Mouse (Mus musculus): Measurements from ENCODE around the gene Ppp4r2. TPM values are rescaled to one million over a fixed set of nuclear protein-coding genes. Genes with fewer than 3 reads are reported as not detected.

Gene Ppp4r2
- polyA plus RNA-seq, 1 experiment from 2014 or later: 40.3 TPM

GRCm38 (mm10) chr6:100868863-100869262, 35.4 kb downstream of the Ppp4r2 start:
- ATAC-seq (replicated peaks; ENCODE audit: low FRiP score) (no peak), DNase-seq (ENCODE audit: low spot score) (no peak)
- 39% methylated on average over 5 of the region's 5 CpGs for WGBS
- H3K4me2 ChIP-seq (ENCODE audit: low read depth, low read length, severe bottlenecking): no peak overlapping the region
- no peaks in the 10 kb centered on the region for H3K4me1 ChIP-seq (replicated peaks; ENCODE audit: control insufficient read depth, insufficient read depth, low read length)
- no peaks in the 10 kb centered on the region for H3K9me3 ChIP-seq (ENCODE audit: control insufficient read depth, low read length)
- no peaks in the 10 kb centered on the region for H3K27me3 ChIP-seq (ENCODE audit: control insufficient read depth, insufficient read depth, low read length)
- no peak overlapping the region for H3K9ac ChIP-seq (ENCODE audit: low read length)
- no peak overlapping the region for H3K4me3 ChIP-seq (ENCODE audit: low read depth, low read length)
- H3K36me3 ChIP-seq (ENCODE audit: control insufficient read depth, insufficient read depth, low read length): no peaks in the 10 kb centered on the region; the same call in 1 of the 2 replicates
- H3K27ac ChIP-seq (ENCODE audit: low read depth, low read length): no peak overlapping the region

DNA sequence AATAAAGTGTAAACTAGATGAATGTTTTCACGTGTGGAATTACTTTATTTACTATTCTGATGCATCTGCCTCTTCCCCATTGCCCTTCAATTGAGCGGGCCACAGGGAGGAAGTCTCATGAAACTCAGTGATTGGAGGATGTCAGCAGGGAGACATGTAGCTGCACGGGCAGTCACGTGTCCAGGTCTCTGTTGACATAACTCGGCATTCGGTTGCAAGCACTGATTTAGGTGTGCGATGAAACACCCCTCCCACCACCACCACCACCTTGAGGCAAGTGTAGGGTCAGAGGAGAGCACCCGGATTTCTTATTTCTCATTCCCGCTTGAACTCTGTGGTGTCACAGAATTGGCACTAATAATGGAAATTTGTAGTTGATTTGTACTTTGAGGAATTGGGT, 36.5 kb downstream of the Ppp4r2 start:
- no peak overlapping the region for H3K27ac ChIP-seq (ENCODE audit: low read depth, low read length)
- H3K4me3 ChIP-seq (ENCODE audit: low read depth, low read length): no peak overlapping the region
- ATAC-seq (replicated peaks; ENCODE audit: low FRiP score) (no peak), DNase-seq (ENCODE audit: low spot score) (no peak)
- WGBS: 93% methylated on average over 9 of the region's 9 CpGs
- no peaks in the 10 kb centered on the region; the same call in 1 of the 2 replicates for H3K36me3 ChIP-seq (ENCODE audit: control insufficient read depth, insufficient read depth, low read length)
- H3K27me3 ChIP-seq (ENCODE audit: control insufficient read depth, insufficient read depth, low read length): no peaks in the 10 kb centered on the region
- H3K4me2 ChIP-seq (ENCODE audit: low read depth, low read length, severe bottlenecking): no peak overlapping the region
- no peak overlapping the region for H3K9ac ChIP-seq (ENCODE audit: low read length)
- H3K9me3 ChIP-seq (ENCODE audit: control insufficient read depth, low read length): no peaks in the 10 kb centered on the region
- H3K4me1 ChIP-seq (replicated peaks; ENCODE audit: control insufficient read depth, insufficient read depth, low read length): no peaks in the 10 kb centered on the region

GRCm38 (mm10) chr6:100873191-100873590, 39.8 kb downstream of the Ppp4r2 start:
- H3K27me3 ChIP-seq (ENCODE audit: control insufficient read depth, insufficient read depth, low read length): no peaks in the 10 kb centered on the region
- ATAC-seq (replicated peaks; ENCODE audit: low FRiP score) (no peak), DNase-seq (ENCODE audit: low spot score) (no peak)
- no peak overlapping the region for H3K9ac ChIP-seq (ENCODE audit: low read length)
- H3K27ac ChIP-seq (ENCODE audit: low read depth, low read length): no peak overlapping the region
- 71% methylated on average over 6 of the region's 6 CpGs for WGBS
- H3K9me3 ChIP-seq (ENCODE audit: control insufficient read depth, low read length): no peaks in the 10 kb centered on the region
- H3K4me2 ChIP-seq (ENCODE audit: low read depth, low read length, severe bottlenecking): no peak overlapping the region
- H3K4me1 ChIP-seq (replicated peaks; ENCODE audit: control insufficient read depth, insufficient read depth, low read length): no peaks in the 10 kb centered on the region
- H3K4me3 ChIP-seq (ENCODE audit: low read depth, low read length): no peak overlapping the region
- H3K36me3 ChIP-seq (ENCODE audit: control insufficient read depth, insufficient read depth, low read length): no peaks in the 10 kb centered on the region; the same call in 1 of the 2 replicates

DNA sequence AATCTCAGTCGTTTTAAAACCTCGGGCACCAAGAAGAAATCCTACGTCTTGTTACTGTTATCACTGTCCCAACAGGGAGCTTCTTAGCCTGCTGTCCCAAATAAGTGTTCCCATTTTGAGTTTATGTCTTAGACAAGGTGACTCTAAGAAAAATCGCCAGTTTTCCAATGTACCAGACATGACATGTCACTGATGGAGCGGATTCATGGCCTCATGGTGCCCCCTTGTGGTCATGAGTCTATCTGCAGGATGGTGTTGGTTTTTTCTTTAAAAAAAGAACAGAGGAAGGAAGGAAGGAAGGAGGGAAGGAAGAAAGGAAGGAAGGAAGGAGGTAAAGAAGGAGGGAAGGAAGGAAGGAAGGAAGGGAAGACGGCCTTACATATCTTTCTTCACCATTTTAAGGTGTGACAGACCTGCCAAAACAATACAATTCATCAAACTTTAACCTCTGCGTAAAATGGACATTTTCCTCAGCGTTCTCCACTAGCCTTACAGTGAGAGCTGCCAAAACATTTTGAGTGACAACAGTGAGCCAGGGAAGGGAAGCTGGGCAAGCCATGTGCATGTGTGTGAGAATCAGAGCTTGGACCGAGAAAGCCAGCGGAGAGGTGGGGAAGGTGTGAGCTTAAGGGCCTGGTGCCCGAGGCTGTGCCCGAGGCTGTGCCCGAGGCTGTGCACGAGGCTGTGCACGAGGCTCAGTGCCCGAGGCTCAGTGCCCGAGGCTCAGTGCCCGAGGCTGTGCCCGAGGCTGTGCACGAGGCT, 42.6 kb downstream of the Ppp4r2 start:
- DNase-seq (ENCODE audit: low spot score) (peak; percentile 79), ATAC-seq (replicated peaks; ENCODE audit: low FRiP score) (no peak)
- WGBS: 71% methylated on average over 20 of the region's 20 CpGs
- no peaks in the 10 kb centered on the region for H3K9me3 ChIP-seq (ENCODE audit: control insufficient read depth, low read length)
- no peak overlapping the region for H3K4me2 ChIP-seq (ENCODE audit: low read depth, low read length, severe bottlenecking)
- no peak overlapping the region for H3K4me3 ChIP-seq (ENCODE audit: low read depth, low read length)
- H3K27me3 ChIP-seq (ENCODE audit: control insufficient read depth, insufficient read depth, low read length): no peaks in the 10 kb centered on the region
- no peak overlapping the region for H3K9ac ChIP-seq (ENCODE audit: low read length)
- H3K27ac ChIP-seq (ENCODE audit: low read depth, low read length): no peak overlapping the region
- H3K36me3 ChIP-seq (ENCODE audit: control insufficient read depth, insufficient read depth, low read length): no peaks in the 10 kb centered on the region
- no peaks in the 10 kb centered on the region for H3K4me1 ChIP-seq (replicated peaks; ENCODE audit: control insufficient read depth, insufficient read depth, low read length)

- Histone ChIP-seq H3K27ac (ENCODE audit: low read depth, low read length) (no peak overlapping the region), H3K4me1 (replicated peaks; ENCODE audit: control insufficient read depth, insufficient read depth, low read length) (no peaks in the 10 kb centered on the region), H3K9me3 (ENCODE audit: control insufficient read depth, low read length) (no peaks in the 10 kb centered on the region), H3K27me3 (ENCODE audit: control insufficient read depth, insufficient read depth, low read length) (no peaks in the 10 kb centered on the region), H3K4me2 (ENCODE audit: low read depth, low read length, severe bottlenecking) (no peak overlapping the region), H3K9ac (ENCODE audit: low read length) (no peak overlapping the region), H3K4me3 (ENCODE audit: low read depth, low read length) (no peak overlapping the region), H3K36me3 (ENCODE audit: control insufficient read depth, insufficient read depth, low read length) (no peaks in the 10 kb centered on the region)
- 89% methylated on average over 12 of the region's 12 CpGs for whole genome bisulfite sequencing
- DNase-seq (ENCODE audit: low spot score) (no peak), ATAC-seq (replicated peaks; ENCODE audit: low FRiP score) (no peak)
Measured at GRCm38 (mm10) chr6:100876624-100877017, 43.2 kb downstream of the Ppp4r2 start.

- H3K36me3 ChIP-seq (ENCODE audit: control insufficient read depth, insufficient read depth, low read length): no peaks in the 10 kb centered on the region
- H3K4me2 ChIP-seq (ENCODE audit: low read depth, low read length, severe bottlenecking): no peak overlapping the region
- no peak overlapping the region for H3K4me3 ChIP-seq (ENCODE audit: low read depth, low read length)
- no peaks in the 10 kb centered on the region for H3K27me3 ChIP-seq (ENCODE audit: control insufficient read depth, insufficient read depth, low read length)
- peaks cover 3% of the 10 kb centered on the region; the same call in 1 of the 2 replicates for H3K4me1 ChIP-seq (replicated peaks; ENCODE audit: control insufficient read depth, insufficient read depth, low read length)
- DNase-seq (ENCODE audit: low spot score) (no peak), ATAC-seq (replicated peaks; ENCODE audit: low FRiP score) (no peak)
- WGBS: 84% methylated on average over 13 of the region's 13 CpGs
- no peak overlapping the region for H3K27ac ChIP-seq (ENCODE audit: low read depth, low read length)
- no peak overlapping the region for H3K9ac ChIP-seq (ENCODE audit: low read length)
- no peaks in the 10 kb centered on the region for H3K9me3 ChIP-seq (ENCODE audit: control insufficient read depth, low read length)
Measured at GRCm38 (mm10) chr6:100878546-100878945, 45.1 kb downstream of the Ppp4r2 start.

- Histone ChIP-seq H3K9me3 (ENCODE audit: control insufficient read depth, low read length) (no peaks in the 10 kb centered on the region), H3K27ac (ENCODE audit: low read depth, low read length) (no peak overlapping the region), H3K27me3 (ENCODE audit: control insufficient read depth, insufficient read depth, low read length) (no peaks in the 10 kb centered on the region), H3K4me3 (ENCODE audit: low read depth, low read length) (no peak overlapping the region), H3K4me2 (ENCODE audit: low read depth, low read length, severe bottlenecking) (no peak overlapping the region), H3K9ac (ENCODE audit: low read length) (no peak overlapping the region), H3K36me3 (ENCODE audit: control insufficient read depth, insufficient read depth, low read length) (no peaks in the 10 kb centered on the region), H3K4me1 (replicated peaks; ENCODE audit: control insufficient read depth, insufficient read depth, low read length) (peaks cover 3% of the 10 kb centered on the region; the same call in 1 of the 2 replicates)
- WGBS: 56% methylated on average over 10 of the region's 10 CpGs
- peak; percentile 53 for DNase-seq (ENCODE audit: low spot score)
- ATAC-seq (replicated peaks; ENCODE audit: low FRiP score): no peak
Measured at GRCm38 (mm10) chr6:100879607-100880006, 46.2 kb downstream of the Ppp4r2 start.

DNA sequence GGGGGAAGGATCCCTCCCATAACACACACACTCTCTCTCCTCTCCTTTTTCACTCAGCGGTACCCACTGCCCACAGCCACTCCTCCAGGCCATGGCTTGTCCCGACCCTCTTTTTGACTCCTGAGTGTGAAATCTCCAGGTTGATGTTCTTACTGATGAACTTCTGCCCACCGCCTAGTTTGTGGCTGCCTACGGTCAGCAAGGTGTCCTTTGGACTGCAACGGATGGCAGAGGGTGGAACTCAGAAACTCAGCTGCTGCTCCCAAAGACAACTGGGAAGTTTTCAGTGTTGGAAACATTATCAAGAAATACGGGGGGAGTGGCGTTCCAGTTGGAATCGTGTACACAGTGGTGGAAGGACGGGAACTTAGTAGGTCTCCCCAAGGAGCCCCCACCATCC, 48.2 kb downstream of the Ppp4r2 start:
- 86% methylated on average over 9 of the region's 9 CpGs for WGBS
- no peak overlapping the region for H3K27ac ChIP-seq (ENCODE audit: low read depth, low read length)
- no peak for ATAC-seq (replicated peaks; ENCODE audit: low FRiP score)
- no peaks in the 10 kb centered on the region for H3K9me3 ChIP-seq (ENCODE audit: control insufficient read depth, low read length)
- no peaks in the 10 kb centered on the region for H3K27me3 ChIP-seq (ENCODE audit: control insufficient read depth, insufficient read depth, low read length)
- no peak overlapping the region for H3K9ac ChIP-seq (ENCODE audit: low read length)
- peak; percentile 45 for DNase-seq (ENCODE audit: low spot score)
- no peaks in the 10 kb centered on the region for H3K36me3 ChIP-seq (ENCODE audit: control insufficient read depth, insufficient read depth, low read length)
- H3K4me1 ChIP-seq (replicated peaks; ENCODE audit: control insufficient read depth, insufficient read depth, low read length): peaks cover 3% of the 10 kb centered on the region; the same call in 1 of the 2 replicates
- H3K4me2 ChIP-seq (ENCODE audit: low read depth, low read length, severe bottlenecking): no peak overlapping the region
- no peak overlapping the region for H3K4me3 ChIP-seq (ENCODE audit: low read depth, low read length)

All from forebrain, embryonic 11.5 days (tissue).